Mouse (Mus musculus): ENCODE data around the gene Ptpn3.

DNA sequence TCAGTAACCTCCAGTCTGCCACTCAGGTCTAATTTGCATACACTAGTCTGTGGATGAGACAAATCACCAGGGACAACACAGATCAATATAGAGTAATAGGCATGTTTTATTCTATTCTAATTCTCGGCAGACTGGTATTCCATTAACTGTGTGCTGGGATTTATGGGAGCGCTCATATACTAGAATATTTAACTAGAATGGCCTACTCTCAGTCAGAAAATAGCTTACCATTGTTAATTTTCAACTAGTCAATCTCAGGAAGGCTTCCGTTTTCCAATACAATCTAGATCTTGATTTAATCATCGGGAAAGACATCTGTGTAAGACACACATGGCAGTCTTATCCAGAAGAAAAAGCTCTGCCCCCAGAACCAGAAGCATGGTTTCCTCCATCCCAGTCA is 3.5 kb downstream of the Ptpn3 start:
- TF ChIP-seq CTCF (conservative IDR thresholded peaks at IDR 0.05; ENCODE audit: low read length) (no peak), NANOG (IDR thresholded peaks at IDR 0.05; ENCODE audit: borderline replicate concordance, low read length) (no peak)

Data from E14TG2a.4 (cell line).